Mouse (Mus musculus): Measurements from ENCODE around the gene Krtap5-1.
A peak's percentile ranks its signal among the peaks of the same experiment; 100 is the strongest.

DNA sequence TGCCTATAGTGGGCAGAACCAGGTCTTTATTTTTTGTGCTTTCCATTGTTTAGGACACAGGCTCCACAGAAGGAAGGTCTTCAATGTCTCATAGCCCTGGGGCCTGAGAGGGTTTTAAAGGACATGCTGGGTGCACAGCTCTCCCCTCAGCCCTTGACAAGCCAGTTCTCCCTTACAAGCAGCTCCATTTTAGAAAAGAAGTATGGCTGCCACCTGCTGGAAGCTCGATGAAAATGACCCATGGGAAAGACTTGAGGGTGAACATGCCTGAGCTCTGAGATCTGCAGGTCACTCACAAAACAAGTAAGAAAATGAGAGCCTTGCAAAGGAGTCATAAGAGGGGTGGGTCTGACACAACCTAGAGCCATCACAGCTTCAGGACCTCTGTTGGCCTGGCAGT lies 47.1 kb downstream of the Krtap5-1 start:
- TF ChIP-seq CTCF (IDR thresholded peaks at IDR 0.05; ENCODE audit: low read depth, low read length) (peak; percentile 30; the same call in 1 of the 2 replicates), POLR2A (IDR thresholded peaks at IDR 0.05; ENCODE audit: borderline replicate concordance, low read depth, low read length) (no peak)

Measured in bone marrow macrophage, adult 2 months (primary cell).